Comparison of ENCODE assay signal across 12 mouse cellular contexts in genomic region chr11:74447991-74448403, GRCm38 (mm10).
DNase-seq lines count a peak whose midpoint lies in the region; ATAC-seq and TF ChIP-seq lines count a peak whose summit lies in the region.
"Had no signal": no experiment of that assay in that cellular context is flagged by ENCODE, and none has a peak within 500 bp of the region (broad histone marks: within the 10 kb centered on the region; RNA-seq: fewer than 3 reads in every experiment).

No protein-coding gene starts in this region.

- H3K4me3 ChIP-seq in forebrain, postnatal 0 days (ENCODE audit: low read depth, low read length), result no peak overlapping the region
- no peak overlapping the region for H3K4me3 ChIP-seq in forebrain, embryonic 14.5 days (ENCODE audit: low read depth, low read length)
- no peak overlapping the region for H3K4me3 ChIP-seq in intestine, postnatal 0 days (ENCODE audit: low read depth, low read length)
- H3K4me3 ChIP-seq in intestine, embryonic 15.5 days (replicated peaks), result no peak overlapping the region
- no peak overlapping the region for H3K4me3 ChIP-seq in CH12.LX (replicated peaks in 1 of 3; ENCODE audit: low read depth in 2 of 3, low read length in 2 of 3, poor library complexity in 1 of 3)
- H3K4me3 ChIP-seq: erythroblast, embryonic 14.5 days; midbrain, embryonic 15.5 days had no signal

- 0 out of 2 replicates have a peak overlapping the region, but pooled peaks have one; percentile 21 for H3K27ac ChIP-seq in forebrain, postnatal 0 days (ENCODE audit: low read depth, low read length)
- H3K27ac ChIP-seq in forebrain, embryonic 14.5 days (ENCODE audit: low read depth, low read length), result no peak overlapping the region
- H3K27ac ChIP-seq in intestine, postnatal 0 days (ENCODE audit: low read depth, low read length), result no peak overlapping the region
- H3K27ac ChIP-seq in intestine, embryonic 15.5 days, result no peak overlapping the region
- 0 out of 2 replicates have a peak overlapping the region, but pooled peaks have one; percentile 1 for H3K27ac ChIP-seq in CH12.LX (ENCODE audit: insufficient read depth, low read depth)
- H3K27ac ChIP-seq: midbrain, embryonic 15.5 days had no signal

- no peaks in the 10 kb centered on the region for H3K27me3 ChIP-seq in forebrain, postnatal 0 days (ENCODE audit: insufficient read depth, low read length)
- no peaks in the 10 kb centered on the region for H3K27me3 ChIP-seq in forebrain, embryonic 14.5 days (replicated peaks; ENCODE audit: control insufficient read depth, insufficient read depth, low read length)
- no peaks in the 10 kb centered on the region for H3K27me3 ChIP-seq in intestine, postnatal 0 days (replicated peaks; ENCODE audit: control insufficient read depth, insufficient read depth, low read length)
- H3K27me3 ChIP-seq in intestine, embryonic 15.5 days (replicated peaks), result no peaks in the 10 kb centered on the region
- no peaks in the 10 kb centered on the region for H3K27me3 ChIP-seq in CH12.LX (replicated peaks)
- H3K27me3 ChIP-seq: midbrain, embryonic 15.5 days had no signal

- H3K9ac ChIP-seq in forebrain, postnatal 0 days, result no peak overlapping the region
- no peak overlapping the region for H3K9ac ChIP-seq in forebrain, embryonic 14.5 days (ENCODE audit: low read length)
- no peak overlapping the region for H3K9ac ChIP-seq in intestine, postnatal 0 days (ENCODE audit: low read depth, low read length)
- H3K9ac ChIP-seq in intestine, embryonic 15.5 days, result no peak overlapping the region
- no peak overlapping the region for H3K9ac ChIP-seq in CH12.LX (ENCODE audit: insufficient read depth, low read depth)
- H3K9ac ChIP-seq: midbrain, embryonic 15.5 days had no signal

- H3K4me2 ChIP-seq in forebrain, postnatal 0 days (ENCODE audit: low read depth), result no peak overlapping the region
- H3K4me2 ChIP-seq in forebrain, embryonic 14.5 days (ENCODE audit: low read length), result no peak overlapping the region
- H3K4me2 ChIP-seq in intestine, postnatal 0 days (replicated peaks; ENCODE audit: low read depth), result no peak overlapping the region
- no peak overlapping the region for H3K4me2 ChIP-seq in intestine, embryonic 15.5 days (replicated peaks)
- H3K4me2 ChIP-seq in CH12.LX (ENCODE audit: insufficient read depth, low read depth, poor library complexity, severe bottlenecking), result no peak overlapping the region
- H3K4me2 ChIP-seq: midbrain, embryonic 15.5 days had no signal

- H3K79me2 ChIP-seq in CH12.LX (replicated peaks; ENCODE audit: control insufficient read depth, extremely low read depth, insufficient read depth, poor library complexity, severe bottlenecking), result peaks cover 49% of the 10 kb centered on the region

- peak; percentile 50; the same call in 1 of the 2 replicates for ATAC-seq in forebrain, postnatal 0 days
- ATAC-seq in forebrain, embryonic 14.5 days, result no peak
- peak; percentile 32 for ATAC-seq in intestine, postnatal 0 days
- no peak for ATAC-seq in intestine, embryonic 15.5 days
- ATAC-seq: hindbrain, embryonic 16.5 days; midbrain, embryonic 15.5 days had no signal

- H3K9me3 ChIP-seq in forebrain, postnatal 0 days (ENCODE audit: low read length), result no peaks in the 10 kb centered on the region
- peaks cover 7% of the 10 kb centered on the region; the same call in 1 of the 2 replicates for H3K9me3 ChIP-seq in forebrain, embryonic 14.5 days (replicated peaks; ENCODE audit: control insufficient read depth, low read length)
- no peaks in the 10 kb centered on the region for H3K9me3 ChIP-seq in intestine, postnatal 0 days (ENCODE audit: control insufficient read depth)
- no peaks in the 10 kb centered on the region for H3K9me3 ChIP-seq in intestine, embryonic 15.5 days
- peaks cover 24% of the 10 kb centered on the region for H3K9me3 ChIP-seq in CH12.LX (replicated peaks; ENCODE audit: low read length)
- H3K9me3 ChIP-seq: midbrain, embryonic 15.5 days had no signal

- no peaks in the 10 kb centered on the region for H3K4me1 ChIP-seq in forebrain, postnatal 0 days (ENCODE audit: insufficient read depth)
- H3K4me1 ChIP-seq in forebrain, embryonic 14.5 days (ENCODE audit: control insufficient read depth, insufficient read depth, low read length), result no peaks in the 10 kb centered on the region
- no peaks in the 10 kb centered on the region for H3K4me1 ChIP-seq in intestine, postnatal 0 days (replicated peaks; ENCODE audit: control insufficient read depth, insufficient read depth, low read length)
- H3K4me1 ChIP-seq in intestine, embryonic 15.5 days (replicated peaks), result no peaks in the 10 kb centered on the region; the same call in 1 of the 2 replicates
- H3K4me1 ChIP-seq in CH12.LX (ENCODE audit: control insufficient read depth in 1 of 2, insufficient read depth in 2 of 2), result peaks cover 16 to 78% of the 10 kb centered on the region in 2 experiments; a peak in 3 of 4 replicates
- H3K4me1 ChIP-seq: midbrain, embryonic 15.5 days had no signal

- no peak for TF ChIP-seq POLR2A in CH12.LX (IDR thresholded peaks at IDR 0.05; ENCODE audit: low read depth, low read length)

- 77% methylated on average over 6 of the region's 6 CpGs for WGBS in forebrain, postnatal 0 days
- WGBS in forebrain, embryonic 14.5 days, result 86% methylated on average over 6 of the region's 6 CpGs
- WGBS in intestine, postnatal 0 days, result 83% methylated on average over 6 of the region's 6 CpGs
- WGBS in intestine, embryonic 15.5 days, result 86% methylated on average over 6 of the region's 6 CpGs

- TF ChIP-seq CTCF in forebrain, postnatal 0 days (IDR thresholded peaks at IDR 0.05; ENCODE audit: low read depth), result no peak
- no peak for TF ChIP-seq CTCF in intestine, postnatal 0 days (IDR thresholded peaks at IDR 0.05; ENCODE audit: low read depth)
- no peak for TF ChIP-seq CTCF in CH12.LX (conservative IDR thresholded peaks at IDR 0.05 in 1 of 2, IDR thresholded peaks at IDR 0.05 in 1 of 2; ENCODE audit: low read depth in 2 of 2, low read length in 2 of 2)

- TF ChIP-seq RAD21 in CH12.LX (IDR thresholded peaks at IDR 0.05; ENCODE audit: low read depth, low read length), result no peak

- in situ Hi-C loops in CH12.LX (cut with MboI; ENCODE audit: low pct_ligation_motif_present, low pct_unique_long_range_greater_than_20kb, low sequenced_read_pairs), result no loop called here

- no peak for TF ChIP-seq EP300 in CH12.LX (IDR thresholded peaks at IDR 0.05; ENCODE audit: low read length)

- no peaks in the 10 kb centered on the region for H3K36me3 ChIP-seq in forebrain, postnatal 0 days (ENCODE audit: insufficient read depth)
- H3K36me3 ChIP-seq in forebrain, embryonic 14.5 days (ENCODE audit: control insufficient read depth, insufficient read depth, low read length), result no peaks in the 10 kb centered on the region
- H3K36me3 ChIP-seq in intestine, postnatal 0 days (ENCODE audit: control insufficient read depth, insufficient read depth), result no peaks in the 10 kb centered on the region
- H3K36me3 ChIP-seq in intestine, embryonic 15.5 days, result no peaks in the 10 kb centered on the region
- peaks cover 19 to 68% of the 10 kb centered on the region in 2 experiments for H3K36me3 ChIP-seq in CH12.LX (replicated peaks in 1 of 2; ENCODE audit: control insufficient read depth in 1 of 2, insufficient read depth in 1 of 2, low read length in 1 of 2)
- H3K36me3 ChIP-seq: midbrain, embryonic 15.5 days had no signal

- DNase-seq in forebrain, postnatal 0 days, result peak; percentile 48
- DNase-seq in forebrain, embryonic 14.5 days (ENCODE audit: low spot score), result no peak
- DNase-seq in CH12.LX (ENCODE audit: extremely low read depth), result peak; percentile 22
- DNase-seq in fibroblast of lung, adult 2 months (ENCODE audit: low read depth), result peak; percentile 44
- no peak for DNase-seq in kidney, adult 8-10 months
- DNase-seq in kidney, adult 18-20 months, result no peak
- DNase-seq: lung, adult 2 months had no signal

- dilution Hi-C loops in CH12.LX (cut with MboI; ENCODE audit: extremely low pct_ligation_motif_present, extremely low pct_unique_long_range_greater_than_20kb, low sequenced_read_pairs), result no loop called here

TF ChIP-seq in CH12.LX, 34 proteins besides CTCF, POLR2A, EP300 and RAD21:
- TF ChIP-seq JUN (IDR thresholded peaks at IDR 0.05; ENCODE audit: insufficient read depth, low read depth, low read length) (no peak), ZNF384 (IDR thresholded peaks at IDR 0.05; ENCODE audit: low read depth, low read length) (no peak), JUND (conservative IDR thresholded peaks at IDR 0.05; ENCODE audit: low read depth, low read length) (no peak)

Comparison
In these comparisons a context has a peak if more than half of its experiments do, and no peak if none do; other contexts are left out.
1. ATAC-seq: peak in forebrain, postnatal 0 days (single experiment) and intestine, postnatal 0 days (single experiment); none in forebrain, embryonic 14.5 days (single experiment) and intestine, embryonic 15.5 days (single experiment).
2. DNase-seq: peak in forebrain, postnatal 0 days (single experiment), CH12.LX (single experiment) and fibroblast of lung, adult 2 months (single experiment); none in forebrain, embryonic 14.5 days (single experiment), kidney, adult 8-10 months (0 of 2) and kidney, adult 18-20 months (single experiment).
3. H3K27ac ChIP-seq: peak in forebrain, postnatal 0 days (single experiment) and CH12.LX (single experiment); none in forebrain, embryonic 14.5 days (single experiment), intestine, postnatal 0 days (single experiment) and intestine, embryonic 15.5 days (single experiment).